Mouse (Mus musculus): Measurements from ENCODE around the gene Zfp692. TPM values are rescaled to one million over a fixed set of nuclear protein-coding genes. Genes with fewer than 3 reads are reported as not detected.
A peak's percentile ranks its signal among the peaks of the same experiment; 100 is the strongest.

Gene Zfp692
- polyA plus RNA-seq, 1 experiment from 2014 or later = 3.9 TPM

DNA sequence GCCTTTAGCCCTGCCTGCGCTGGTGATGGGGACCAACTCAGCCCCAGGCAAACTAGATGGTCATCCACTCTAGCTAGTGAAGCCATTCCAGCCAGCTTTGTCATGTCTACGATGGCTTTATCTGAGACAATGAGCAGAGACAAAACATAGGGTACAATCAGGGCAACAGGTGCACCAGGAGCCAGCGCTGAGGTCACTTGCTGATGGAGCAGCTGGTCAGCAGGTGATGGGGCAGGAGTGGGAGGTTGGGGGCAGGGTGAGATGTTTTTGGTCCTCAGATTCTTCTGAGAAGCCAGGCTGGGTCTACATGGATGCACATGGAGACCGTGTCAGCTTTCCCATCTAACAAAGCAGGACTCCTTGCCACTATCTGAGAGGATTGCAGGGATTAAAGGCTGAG is 16.1 kb upstream of the Zfp692 start:
- Histone ChIP-seq H3K9me3 (ENCODE audit: control insufficient read depth) (no peaks in the 10 kb centered on the region), H3K4me1 (replicated peaks; ENCODE audit: control insufficient read depth, insufficient read depth, low read length) (no peaks in the 10 kb centered on the region), H3K4me2 (replicated peaks; ENCODE audit: low read depth) (no peak overlapping the region), H3K9ac (ENCODE audit: low read depth, low read length) (no peak overlapping the region), H3K36me3 (ENCODE audit: control insufficient read depth, insufficient read depth) (no peaks in the 10 kb centered on the region), H3K27me3 (replicated peaks; ENCODE audit: control insufficient read depth, insufficient read depth, low read length) (peaks cover 12% of the 10 kb centered on the region; the same call in 1 of the 2 replicates), H3K27ac (ENCODE audit: low read depth, low read length) (no peak overlapping the region), H3K4me3 (ENCODE audit: low read depth, low read length) (no peak overlapping the region)
- WGBS = 83% methylated on average over 4 of the region's 4 CpGs
- TF ChIP-seq CTCF (IDR thresholded peaks at IDR 0.05; ENCODE audit: low read depth) = no peak
- ATAC-seq = no peak

DNA sequence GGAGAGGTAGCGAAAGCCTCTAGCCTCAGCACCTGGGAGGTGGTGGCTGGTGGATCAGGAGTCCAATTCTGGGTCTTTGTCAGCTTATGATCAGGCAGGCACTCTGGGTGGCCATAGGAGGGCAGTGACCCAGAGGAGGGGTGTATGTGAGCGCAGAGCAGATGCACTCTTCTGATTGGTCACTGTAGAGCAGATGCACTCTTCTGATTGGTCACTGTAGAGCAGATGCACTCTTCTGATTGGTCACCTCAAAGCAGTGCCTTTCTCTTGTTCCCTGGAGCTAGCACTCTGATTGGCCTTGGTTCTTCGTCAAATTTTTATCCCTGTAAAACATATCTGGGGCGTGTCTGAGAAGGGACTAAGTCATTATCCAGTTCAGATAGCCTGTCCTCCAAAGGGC is 14.1 kb upstream of the Zfp692 start:
- Histone ChIP-seq H3K27me3 (replicated peaks; ENCODE audit: control insufficient read depth, insufficient read depth, low read length) (0 out of 2 replicates have a peak, but pooled peaks cover 5% of the 10 kb centered on the region), H3K4me2 (replicated peaks; ENCODE audit: low read depth) (no peak overlapping the region), H3K36me3 (ENCODE audit: control insufficient read depth, insufficient read depth) (no peaks in the 10 kb centered on the region), H3K4me3 (ENCODE audit: low read depth, low read length) (no peak overlapping the region), H3K9me3 (ENCODE audit: control insufficient read depth) (no peaks in the 10 kb centered on the region), H3K4me1 (replicated peaks; ENCODE audit: control insufficient read depth, insufficient read depth, low read length) (no peaks in the 10 kb centered on the region), H3K27ac (ENCODE audit: low read depth, low read length) (no peak overlapping the region), H3K9ac (ENCODE audit: low read depth, low read length) (no peak overlapping the region)
- no peak for ATAC-seq
- TF ChIP-seq CTCF (IDR thresholded peaks at IDR 0.05; ENCODE audit: low read depth) = no peak
- WGBS = 57% methylated on average over 4 of the region's 4 CpGs

DNA sequence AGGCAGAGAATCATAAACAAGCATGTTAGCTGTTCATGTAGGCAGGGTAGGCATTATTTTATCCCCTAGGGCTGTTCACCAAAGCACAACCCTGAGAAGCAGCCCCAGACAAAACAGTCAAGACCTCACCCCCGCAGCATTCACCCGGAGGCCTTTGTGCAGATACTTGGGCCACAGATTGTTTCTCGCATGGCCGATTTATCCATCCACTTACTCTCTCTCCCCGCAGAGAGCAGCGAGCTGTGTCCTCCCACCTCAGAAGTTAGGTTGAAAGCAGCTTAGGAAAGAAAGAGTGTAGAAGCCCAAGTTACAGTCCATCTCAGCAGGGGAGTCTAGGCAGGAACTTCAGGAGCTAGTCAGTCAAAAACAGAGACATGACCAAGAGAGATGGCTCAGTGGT is 9.5 kb upstream of the Zfp692 start:
- Histone ChIP-seq H3K9ac (ENCODE audit: low read depth, low read length) (no peak overlapping the region), H3K9me3 (ENCODE audit: control insufficient read depth) (no peaks in the 10 kb centered on the region), H3K36me3 (ENCODE audit: control insufficient read depth, insufficient read depth) (no peaks in the 10 kb centered on the region), H3K4me3 (ENCODE audit: low read depth, low read length) (no peak overlapping the region), H3K4me1 (replicated peaks; ENCODE audit: control insufficient read depth, insufficient read depth, low read length) (no peaks in the 10 kb centered on the region), H3K27me3 (replicated peaks; ENCODE audit: control insufficient read depth, insufficient read depth, low read length) (no peaks in the 10 kb centered on the region), H3K27ac (ENCODE audit: low read depth, low read length) (no peak overlapping the region), H3K4me2 (replicated peaks; ENCODE audit: low read depth) (no peak overlapping the region)
- 90% methylated on average over 6 of the region's 6 CpGs for WGBS
- TF ChIP-seq CTCF (IDR thresholded peaks at IDR 0.05; ENCODE audit: low read depth) = no peak
- no peak for ATAC-seq

DNA sequence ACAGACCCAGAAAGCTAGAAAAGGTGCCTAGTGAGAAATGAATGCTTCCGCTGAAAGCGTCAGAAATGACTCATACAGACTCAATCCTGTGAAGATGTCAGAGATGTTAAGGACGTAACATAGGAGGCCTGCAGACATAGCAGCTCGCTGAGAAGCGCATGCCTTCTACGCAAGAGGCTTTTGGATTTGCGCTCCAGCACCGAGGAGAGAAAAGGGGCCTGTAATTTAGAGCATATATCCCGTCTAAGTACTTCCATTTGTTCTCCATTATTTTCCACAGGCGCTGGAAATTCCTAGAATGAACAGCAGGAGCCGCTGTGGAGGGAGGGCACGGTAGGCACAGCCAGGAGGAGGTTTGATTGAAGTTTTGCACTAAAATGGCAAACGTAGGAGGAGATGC is 5.8 kb upstream of the Zfp692 start:
- no peaks in the 10 kb centered on the region for H3K9me3 ChIP-seq (ENCODE audit: control insufficient read depth)
- no peaks in the 10 kb centered on the region for H3K27me3 ChIP-seq (replicated peaks; ENCODE audit: control insufficient read depth, insufficient read depth, low read length)
- WGBS = 19% methylated on average over 13 of the region's 13 CpGs
- H3K4me3 ChIP-seq (ENCODE audit: low read depth, low read length) = peak overlapping the region; percentile 62
- H3K27ac ChIP-seq (ENCODE audit: low read depth, low read length) = no peak overlapping the region
- 0 out of 2 replicates have a peak, but pooled peaks cover 3% of the 10 kb centered on the region for H3K4me1 ChIP-seq (replicated peaks; ENCODE audit: control insufficient read depth, insufficient read depth, low read length)
- no peaks in the 10 kb centered on the region for H3K36me3 ChIP-seq (ENCODE audit: control insufficient read depth, insufficient read depth)
- no peak for ATAC-seq
- no peak overlapping the region for H3K9ac ChIP-seq (ENCODE audit: low read depth, low read length)
- H3K4me2 ChIP-seq (replicated peaks; ENCODE audit: low read depth) = peak overlapping the region; percentile 76
- TF ChIP-seq CTCF (IDR thresholded peaks at IDR 0.05; ENCODE audit: low read depth) = peak; percentile 85

DNA sequence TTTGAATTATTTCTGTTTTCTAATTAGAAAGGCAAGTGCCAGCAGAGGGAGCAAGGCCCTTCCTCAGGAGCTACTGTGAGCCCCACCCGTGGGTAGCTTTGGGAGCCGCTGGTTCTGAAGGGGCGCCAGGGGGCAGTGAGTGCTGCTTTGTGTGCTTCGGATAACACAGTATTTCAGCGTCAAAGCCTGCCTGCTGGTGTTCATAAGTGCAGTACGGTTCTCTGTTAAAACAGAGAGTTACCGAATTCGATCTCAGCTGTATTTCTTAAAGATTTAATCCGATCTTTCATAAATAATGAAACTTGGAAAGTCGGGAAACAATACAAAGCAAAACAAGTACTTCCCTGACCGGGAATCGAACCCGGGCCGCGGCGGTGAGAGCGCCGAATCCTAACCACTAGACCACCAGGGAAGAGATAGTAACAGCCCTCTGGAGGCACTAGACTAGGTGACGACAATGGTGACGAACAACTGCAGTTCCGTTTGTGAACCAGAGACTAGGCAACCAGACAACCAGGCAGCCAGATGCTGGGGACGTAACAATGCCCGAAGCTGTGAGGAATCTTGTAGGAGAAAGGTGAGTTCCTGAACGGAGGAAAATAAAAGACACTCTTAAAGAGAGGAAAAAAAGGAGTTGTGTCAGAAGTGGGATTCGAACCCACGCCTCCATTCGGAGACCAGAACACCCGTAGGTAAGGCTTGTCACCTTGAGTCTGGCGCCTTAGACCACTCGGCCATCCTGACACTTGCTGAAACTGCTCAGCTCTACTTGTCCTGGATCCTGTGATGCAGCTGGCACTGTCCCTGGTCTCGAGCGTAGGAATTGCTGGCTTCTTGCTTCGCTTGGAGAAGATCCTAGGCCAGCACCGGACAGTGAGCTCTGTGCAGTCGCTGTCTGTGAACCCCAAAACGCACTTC is 4.8 kb upstream of the Zfp692 start:
- ATAC-seq = peak; percentile 87
- peak overlapping the region; percentile 71 for H3K27ac ChIP-seq (ENCODE audit: low read depth, low read length)
- WGBS = under 1% methylated on average over 36 of the region's 36 CpGs
- H3K4me2 ChIP-seq (replicated peaks; ENCODE audit: low read depth) = peak overlapping the region; percentile 76
- H3K4me1 ChIP-seq (replicated peaks; ENCODE audit: control insufficient read depth, insufficient read depth, low read length) = peaks cover 5% of the 10 kb centered on the region; the same call in 1 of the 2 replicates
- no peaks in the 10 kb centered on the region for H3K9me3 ChIP-seq (ENCODE audit: control insufficient read depth)
- peak overlapping the region; percentile 35; the same call in 1 of the 2 replicates for H3K9ac ChIP-seq (ENCODE audit: low read depth, low read length)
- no peaks in the 10 kb centered on the region for H3K36me3 ChIP-seq (ENCODE audit: control insufficient read depth, insufficient read depth)
- peak; percentile 93 for TF ChIP-seq CTCF (IDR thresholded peaks at IDR 0.05; ENCODE audit: low read depth)
- H3K4me3 ChIP-seq (ENCODE audit: low read depth, low read length) = peak overlapping the region; percentile 62
- H3K27me3 ChIP-seq (replicated peaks; ENCODE audit: control insufficient read depth, insufficient read depth, low read length) = no peaks in the 10 kb centered on the region

DNA sequence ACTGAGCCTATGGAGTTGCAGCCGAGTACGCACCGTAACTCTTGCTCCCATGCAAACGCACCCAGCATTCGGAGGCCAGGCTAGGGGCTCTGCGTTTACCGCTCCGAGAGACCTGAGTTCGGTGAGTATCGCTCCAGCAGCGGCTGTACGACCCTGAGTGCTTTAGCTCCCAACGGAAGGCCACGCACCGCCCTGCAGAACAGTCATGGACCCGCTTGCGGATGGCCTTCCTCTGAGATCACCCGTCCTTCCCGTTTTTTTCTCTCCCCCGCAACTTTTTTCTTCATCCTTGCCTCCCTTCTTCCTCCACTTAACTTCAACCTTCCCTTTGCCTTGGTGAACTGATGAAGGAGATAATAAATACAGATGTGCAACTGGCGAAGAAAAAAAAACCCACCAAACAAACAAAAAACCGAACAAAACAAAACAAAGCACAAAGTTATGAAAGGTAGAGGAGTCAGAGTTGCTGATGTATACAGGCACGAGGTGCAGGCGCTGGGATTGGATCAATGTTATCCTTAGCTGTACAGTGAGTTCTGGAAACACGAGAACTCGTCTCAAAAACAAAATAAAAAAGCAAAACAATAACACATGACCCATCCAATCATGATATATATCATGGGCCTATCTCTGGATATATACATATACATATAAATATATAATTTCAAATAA is 4.0 kb upstream of the Zfp692 start:
- peak overlapping the region; percentile 76 for H3K4me2 ChIP-seq (replicated peaks; ENCODE audit: low read depth)
- H3K4me3 ChIP-seq (ENCODE audit: low read depth, low read length) = peak overlapping the region; percentile 62
- H3K4me1 ChIP-seq (replicated peaks; ENCODE audit: control insufficient read depth, insufficient read depth, low read length) = peaks cover 13% of the 10 kb centered on the region
- TF ChIP-seq CTCF (IDR thresholded peaks at IDR 0.05; ENCODE audit: low read depth) = no peak
- peak overlapping the region; percentile 71 for H3K27ac ChIP-seq (ENCODE audit: low read depth, low read length)
- H3K27me3 ChIP-seq (replicated peaks; ENCODE audit: control insufficient read depth, insufficient read depth, low read length) = no peaks in the 10 kb centered on the region
- WGBS = under 1% methylated on average over 26 of the region's 26 CpGs
- ATAC-seq = peak; percentile 9
- H3K36me3 ChIP-seq (ENCODE audit: control insufficient read depth, insufficient read depth) = no peaks in the 10 kb centered on the region
- H3K9ac ChIP-seq (ENCODE audit: low read depth, low read length) = peak overlapping the region; percentile 35
- no peaks in the 10 kb centered on the region for H3K9me3 ChIP-seq (ENCODE audit: control insufficient read depth)
